Mouse (Mus musculus): ENCODE measurements around the gene Ap2a1. TPM values are rescaled to one million over a fixed set of nuclear protein-coding genes. Genes with fewer than 3 reads are reported as not detected.
"Not testable (repeated sequence)": the region's sequence is repeated elsewhere in the genome, so short reads cannot be mapped to it uniquely, and the experiment has no call there.

The Ap2a1 gene
- polyA plus RNA-seq, 1 experiment: 254 TPM

GRCm38 (mm10) chr7:44896499-44896898 lies 32.8 kb downstream of the Ap2a1 start:
- no peak for DNase-seq (ENCODE audit: extremely low spot score in 1 of 2, low spot score in 1 of 2)

GRCm38 (mm10) chr7:44895593-44896434 lies 33.5 kb downstream of the Ap2a1 start, which contains the start of gene Fuz:
Fuz (plus strand) TSS chr7:44896079.
- DNase-seq (ENCODE audit: extremely low spot score in 1 of 2, low spot score in 1 of 2): peak; percentile 92 to 95

GRCm38 (mm10) chr7:44895206-44895592 lies 34.1 kb downstream of the Ap2a1 start:
- no peak for DNase-seq (ENCODE audit: extremely low spot score in 1 of 2, low spot score in 1 of 2)

GRCm38 (mm10) chr7:44894175-44894574 lies 35.1 kb downstream of the Ap2a1 start:
- no peak for DNase-seq (ENCODE audit: extremely low spot score in 1 of 2, low spot score in 1 of 2)

GRCm38 (mm10) chr7:44893197-44893596 lies 36.1 kb downstream of the Ap2a1 start:
- DNase-seq (ENCODE audit: extremely low spot score in 1 of 2, low spot score in 1 of 2): peak in 1 of 2 experiments; percentile 35

- DNase-seq (ENCODE audit: extremely low spot score in 1 of 2, low spot score in 1 of 2): peak; percentile 96
These were observed 36.9 kb downstream of the Ap2a1 start, which contains the start of gene Med25 for GRCm38 (mm10) chr7:44892276-44892921. Med25 (minus strand) TSS chr7:44892712.

- no peak for DNase-seq (ENCODE audit: extremely low spot score in 1 of 2, low spot score in 1 of 2)
These were observed 37.7 kb downstream of the Ap2a1 start for GRCm38 (mm10) chr7:44891611-44892010.

- no peak for DNase-seq (ENCODE audit: extremely low spot score in 1 of 2, low spot score in 1 of 2)
These were observed 38.6 kb downstream of the Ap2a1 start for GRCm38 (mm10) chr7:44890737-44891136.

GRCm38 (mm10) chr7:44890180-44890579 lies 39.1 kb downstream of the Ap2a1 start:
- no peak for DNase-seq (ENCODE audit: extremely low spot score in 1 of 2, low spot score in 1 of 2)

- DNase-seq (ENCODE audit: extremely low spot score in 1 of 2, low spot score in 1 of 2): no peak
These were observed 40.8 kb downstream of the Ap2a1 start for GRCm38 (mm10) chr7:44888256-44889105.

- DNase-seq (ENCODE audit: extremely low spot score in 1 of 2, low spot score in 1 of 2): no peak
These were observed 42.3 kb downstream of the Ap2a1 start for GRCm38 (mm10) chr7:44886964-44887363.

GRCm38 (mm10) chr7:44884637-44885036 lies 44.7 kb downstream of the Ap2a1 start:
- DNase-seq (ENCODE audit: extremely low spot score in 1 of 2, low spot score in 1 of 2): no peak

- no peak for DNase-seq (ENCODE audit: extremely low spot score in 1 of 2, low spot score in 1 of 2)
These were observed 46.3 kb downstream of the Ap2a1 start for GRCm38 (mm10) chr7:44883036-44883435.

- no peak for DNase-seq (ENCODE audit: extremely low spot score in 1 of 2, low spot score in 1 of 2)
These were observed 51.5 kb downstream of the Ap2a1 start for GRCm38 (mm10) chr7:44877833-44878232.

- not testable (repeated sequence) for DNase-seq (ENCODE audit: extremely low spot score in 1 of 2, low spot score in 1 of 2)
These were observed 57.5 kb downstream of the Ap2a1 start for GRCm38 (mm10) chr7:44871774-44872173.

GRCm38 (mm10) chr7:44871181-44871580 lies 58.1 kb downstream of the Ap2a1 start:
- DNase-seq (ENCODE audit: extremely low spot score in 1 of 2, low spot score in 1 of 2): no peak

- DNase-seq (ENCODE audit: extremely low spot score in 1 of 2, low spot score in 1 of 2): no peak
These were observed 58.7 kb downstream of the Ap2a1 start for GRCm38 (mm10) chr7:44870614-44871013.

GRCm38 (mm10) chr7:44869697-44870528 lies 59.4 kb downstream of the Ap2a1 start, which contains the start of gene Ptov1:
Ptov1 (minus strand) TSS chr7:44869788.
- peak; percentile 96 to 99 for DNase-seq (ENCODE audit: extremely low spot score in 1 of 2, low spot score in 1 of 2)

GRCm38 (mm10) chr7:44868919-44869696 lies 60.2 kb downstream of the Ap2a1 start:
- DNase-seq (ENCODE audit: extremely low spot score in 1 of 2, low spot score in 1 of 2): no peak
